Mouse (Mus musculus) heart, adult 2 months (tissue): ENCODE results near the gene Prickle2.

Source experiments
- CTCF ChIP-seq: fragments of 200-600 bp; IDR thresholded peaks from 2 replicates; pipeline ENCODE4 v1.8.1; 2022; ENCODE audit warnings: antibody characterized with exemption, mild to moderate bottlenecking, moderate library complexity
- EP300 ChIP-seq: fragments of 200-500 bp; IDR thresholded peaks from 2 replicates; pipeline ENCODE4 v1.6.1; 2011; ENCODE audit warnings: low read depth, low read length, control low read depth; ENCODE audit not compliant: insufficient read depth

DNA sequence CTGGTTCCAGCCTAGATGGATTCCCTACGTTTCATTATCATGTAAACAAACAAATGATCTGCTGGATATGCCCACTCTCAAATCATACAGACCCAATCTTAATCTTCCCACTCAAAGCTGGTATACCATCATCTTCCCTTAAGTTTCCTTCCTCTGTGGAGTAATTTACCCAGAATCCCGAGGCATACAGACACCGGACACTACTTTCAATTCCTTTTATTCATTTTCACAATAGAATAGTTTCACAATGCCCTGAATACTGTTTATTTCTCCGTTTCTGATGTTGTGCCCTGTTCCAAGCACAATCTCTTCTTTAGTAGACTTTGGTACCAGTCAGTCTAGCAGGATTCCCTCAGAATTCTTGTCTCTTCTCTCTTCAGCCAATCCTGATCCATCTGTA lies 162.1 kb downstream of the Prickle2 start:
- TF ChIP-seq CTCF: no peak
- TF ChIP-seq EP300: no peak
